9 mouse cellular contexts compared by ENCODE assay signal in genomic region chr15:27629046-27629445, GRCm38 (mm10). TPM values are rescaled to one million over a fixed set of nuclear protein-coding genes. Genes with fewer than 3 reads are reported as not detected.
DNase-seq lines count a peak whose midpoint lies in the region; ATAC-seq and TF ChIP-seq lines count a peak whose summit lies in the region.
"Had no signal": no experiment of that assay in that cellular context is flagged by ENCODE, and none has a peak within 500 bp of the region (broad histone marks: within the 10 kb centered on the region; RNA-seq: fewer than 3 reads in every experiment).

No protein-coding gene starts in this region.

- 76% methylated on average over 4 of the region's 4 CpGs for WGBS in heart, embryonic 14.5 days
- WGBS in hindbrain, embryonic 12.5 days = 86% methylated on average over 4 of the region's 4 CpGs
- WGBS in macrophage (ENCODE audit: missing documents) = 77% methylated on average over 3 of the region's 4 CpGs
- 45% methylated on average over 4 of the region's 4 CpGs for WGBS in thymus, adult 2 months

- no peak for TF ChIP-seq POLR2A in MEL (IDR thresholded peaks at IDR 0.05; ENCODE audit: control insufficient read depth in 1 of 2, insufficient read depth in 1 of 2, low read depth in 1 of 2, low read length in 2 of 2, poor library complexity in 1 of 2)
- no peak for TF ChIP-seq POLR2A in thymus, adult 2 months (IDR thresholded peaks at IDR 0.05; ENCODE audit: control insufficient read depth, extremely low read depth, insufficient read depth, low read length, poor library complexity)

- no peak overlapping the region for H3K27ac ChIP-seq in heart, embryonic 14.5 days (replicated peaks in 1 of 2; ENCODE audit: control insufficient read depth in 1 of 2, insufficient read depth in 1 of 2, low read depth in 2 of 2, low read length in 2 of 2)
- H3K27ac ChIP-seq in MEL (ENCODE audit: control insufficient read depth, low read depth, low read length) = no peak overlapping the region
- H3K27ac ChIP-seq in hindbrain, embryonic 12.5 days = no peak overlapping the region
- H3K27ac ChIP-seq in macrophage = 0 out of 2 replicates have a peak overlapping the region, but pooled peaks have one; percentile 65
- H3K27ac ChIP-seq in thymus, adult 2 months (ENCODE audit: control insufficient read depth, insufficient read depth, low read length) = no peak overlapping the region

- intact Hi-C loops in heart, postnatal 36 days (cut with DNase I) = loop anchor here (10.0 kb wide), 1 partner anchor 396 kb away; the partner anchor contains the start of gene Trio

- no peak for TF ChIP-seq RAD21 in MEL (IDR thresholded peaks at IDR 0.05; ENCODE audit: low read depth, low read length)

- H3K79me2 ChIP-seq in MEL (ENCODE audit: control insufficient read depth, insufficient read depth, low read length, poor library complexity) (peaks cover 60% of the 10 kb centered on the region), macrophage (ENCODE audit: inconsistent target) (peaks cover 52% of the 10 kb centered on the region)

- H3K36me3 ChIP-seq in heart, embryonic 14.5 days (ENCODE audit: control insufficient read depth, insufficient read depth, low read length) = peaks cover 11% of the 10 kb centered on the region; the same call in 1 of the 2 replicates
- H3K36me3 ChIP-seq in MEL (ENCODE audit: control insufficient read depth in 1 of 2, insufficient read depth in 2 of 2, low read length in 2 of 2) (peaks cover 6 to 45% of the 10 kb centered on the region in 2 experiments), macrophage (ENCODE audit: inconsistent target) (no peaks in the 10 kb centered on the region)
- peaks cover 9% of the 10 kb centered on the region; the same call in 1 of the 2 replicates for H3K36me3 ChIP-seq in hindbrain, embryonic 12.5 days
- 0 out of 2 replicates have a peak, but pooled peaks cover 3% of the 10 kb centered on the region for H3K36me3 ChIP-seq in thymus, adult 2 months (ENCODE audit: control insufficient read depth, insufficient read depth, low read length)

- H3K4me2 ChIP-seq in heart, embryonic 14.5 days (ENCODE audit: low read length) = peak overlapping the region; percentile 88
- peak overlapping the region; percentile 82; the same call in 1 of the 2 replicates for H3K4me2 ChIP-seq in hindbrain, embryonic 12.5 days (replicated peaks)

- H3K4me3 ChIP-seq in heart, embryonic 14.5 days (ENCODE audit: control insufficient read depth in 1 of 2, insufficient read depth in 1 of 2, low read depth in 1 of 2, low read length in 2 of 2) = peak overlapping the region in 1 of 2 experiments; percentile 91; a peak in 2 of 4 replicates
- peak overlapping the region; percentile 33 to 53 for H3K4me3 ChIP-seq in MEL (ENCODE audit: control insufficient read depth in 1 of 2, insufficient read depth in 1 of 2, low read depth in 2 of 2, low read length in 2 of 2)
- no peak overlapping the region for H3K4me3 ChIP-seq in hindbrain, embryonic 12.5 days
- H3K4me3 ChIP-seq in macrophage (ENCODE audit: inconsistent target) = peak overlapping the region; percentile 79
- no peak overlapping the region for H3K4me3 ChIP-seq in thymus, adult 2 months (ENCODE audit: control insufficient read depth, insufficient read depth, low read length)

- no peaks in the 10 kb centered on the region for H3K9me3 ChIP-seq in heart, embryonic 14.5 days (ENCODE audit: control insufficient read depth, low read length)
- H3K9me3 ChIP-seq in MEL (replicated peaks; ENCODE audit: insufficient read depth, low read length) = no peaks in the 10 kb centered on the region
- H3K9me3 ChIP-seq in hindbrain, embryonic 12.5 days (replicated peaks) = no peaks in the 10 kb centered on the region

- no peak for TF ChIP-seq CTCF in MEL (IDR thresholded peaks at IDR 0.05 in 2 of 3, conservative IDR thresholded peaks at IDR 0.05 in 1 of 3; ENCODE audit: control insufficient read depth in 1 of 3, insufficient read depth in 1 of 3, low read depth in 2 of 3, low read length in 3 of 3, poor library complexity in 1 of 3, severe bottlenecking in 1 of 3)
- TF ChIP-seq CTCF in thymus, adult 2 months (IDR thresholded peaks at IDR 0.05; ENCODE audit: borderline replicate concordance, control insufficient read depth, extremely low read depth, insufficient read depth, low read length, poor library complexity) = no peak

- no peaks in the 10 kb centered on the region for H3K27me3 ChIP-seq in heart, embryonic 14.5 days (ENCODE audit: control insufficient read depth, insufficient read depth, low read length)
- no peaks in the 10 kb centered on the region for H3K27me3 ChIP-seq in MEL (ENCODE audit: control insufficient read depth in 1 of 2, insufficient read depth in 2 of 2, low read length in 2 of 2)
- H3K27me3 ChIP-seq in hindbrain, embryonic 12.5 days = no peaks in the 10 kb centered on the region
- H3K27me3 ChIP-seq in thymus, adult 2 months (ENCODE audit: control insufficient read depth, insufficient read depth, low read length) = no peaks in the 10 kb centered on the region

- no peak for TF ChIP-seq EP300 in MEL (IDR thresholded peaks at IDR 0.05; ENCODE audit: low read depth in 1 of 2, low read length in 2 of 2)

- peak overlapping the region; percentile 95; the same call in 1 of the 2 replicates for H3K9ac ChIP-seq in heart, embryonic 14.5 days (ENCODE audit: low read length)
- H3K9ac ChIP-seq in MEL (ENCODE audit: control insufficient read depth, low read depth, low read length, poor library complexity, severe bottlenecking) = peak overlapping the region; percentile 11
- H3K9ac ChIP-seq in hindbrain, embryonic 12.5 days = 0 out of 2 replicates have a peak overlapping the region, but pooled peaks have one; percentile 6

- H3K4me1 ChIP-seq in heart, embryonic 14.5 days (ENCODE audit: control insufficient read depth in 2 of 2, insufficient read depth in 2 of 2, low read length in 2 of 2) = peaks cover 22 to 42% of the 10 kb centered on the region in 2 experiments
- peaks cover 16 to 28% of the 10 kb centered on the region in 2 experiments for H3K4me1 ChIP-seq in MEL (ENCODE audit: control insufficient read depth in 1 of 2, insufficient read depth in 2 of 2, low read length in 2 of 2)
- peaks cover 17% of the 10 kb centered on the region for H3K4me1 ChIP-seq in hindbrain, embryonic 12.5 days
- H3K4me1 ChIP-seq in thymus, adult 2 months (replicated peaks; ENCODE audit: control insufficient read depth, insufficient read depth, low read length) = peaks cover 31% of the 10 kb centered on the region

- no peak for ATAC-seq in heart, embryonic 14.5 days (ENCODE audit: insufficient number of reproducible peaks, insufficient read depth, low FRiP score, low read depth)
- no peak for ATAC-seq in hindbrain, embryonic 12.5 days (ENCODE audit: low FRiP score)

- no peak for DNase-seq in heart, postnatal 36 days
- no peak for DNase-seq in MEL (ENCODE audit: low read depth, low spot score)
- no peak for DNase-seq in thymus, adult 2 months
- DNase-seq in cerebellum, adult 18-20 months = no peak
- DNase-seq in kidney, postnatal 10 days = no peak
- DNase-seq: thymus, postnatal 25 days had no signal

TF ChIP-seq in MEL, 35 proteins besides CTCF, POLR2A, EP300 and RAD21 (continues in another document):
- TF ChIP-seq SIN3A (IDR thresholded peaks at IDR 0.05; ENCODE audit: low read length) (no peak), MAX (IDR thresholded peaks at IDR 0.05; ENCODE audit: low read length) (no peak), ZMIZ1 (IDR thresholded peaks at IDR 0.05; ENCODE audit: low read depth, low read length) (no peak), KAT2A (conservative IDR thresholded peaks at IDR 0.05; ENCODE audit: low read depth, low read length) (no peak), ZNF384 (IDR thresholded peaks at IDR 0.05; ENCODE audit: low read depth, low read length) (no peak), NRF1 (IDR thresholded peaks at IDR 0.05; ENCODE audit: insufficient read depth, low read depth, low read length, poor library complexity, severe bottlenecking) (no peak), MEF2A (IDR thresholded peaks at IDR 0.05; ENCODE audit: extremely low read depth, insufficient replicate concordance, low read depth, low read length, poor library complexity, severe bottlenecking) (no peak), ZKSCAN1 (IDR thresholded peaks at IDR 0.05; ENCODE audit: low read depth, low read length) (no peak), TCF12 (IDR thresholded peaks at IDR 0.05; ENCODE audit: low read depth, low read length) (no peak), CHD1 (IDR thresholded peaks at IDR 0.05; ENCODE audit: low read depth, low read length) (no peak), CHD2 (IDR thresholded peaks at IDR 0.05; ENCODE audit: low read length) (no peak), BHLHE40 (IDR thresholded peaks at IDR 0.05; ENCODE audit: borderline replicate concordance, low read depth, low read length) (no peak)

RNA-seq across cellular contexts. Expression of gene Otulin, which starts 1.4 kb away (rescaled TPM):
- 37.4 and 38.1 TPM in 2 replicates for polyA plus RNA-seq in heart, embryonic 14.5 days (2014; fragmentation: Nextera tagmentation; extraction: Ambion mirVana)
- 10 to 100 TPM; 30.4 to 31.0 TPM for total RNA-seq in heart, postnatal 36 days (2021)
- 64.2 and 65.5 TPM in 2 replicates for total RNA-seq in MEL (2012; rRNA removed)
- polyA plus RNA-seq in MEL (2012; ENCODE audit: insufficient read depth in 1 of 2, insufficient read length in 2 of 2, low read depth in 1 of 2, low replicate concordance in 2 of 2, missing spikeins in 1 of 2) (10 to 100 TPM in 1 of 2 experiments, not detected in 1; 70.6 TPM), macrophage (2018) (43.1 to 52.3 TPM (median 48.8 TPM) in 3 replicates)
- polyA plus RNA-seq in hindbrain, embryonic 12.5 days (2016; fragmentation: Nextera tagmentation; extraction: Ambion mirVana) = 29.7 TPM in 2 replicates
- total RNA-seq in macrophage (2018; cell fraction: chromatin; rRNA removed) = 100 to 1,000 TPM in 2 of 26 experiments, 10 to 100 TPM in 24; 33.5 to 108 (median 60.6) TPM
- 10 to 100 TPM; 41.1 to 67.8 (median 52.0) TPM for total RNA-seq in macrophage (2018; cell fraction: cytosol; rRNA removed)
- total RNA-seq in macrophage (2018; cell fraction: nucleus; rRNA removed) = 100 to 1,000 TPM in 3 of 26 experiments, 10 to 100 TPM in 23; 40.5 to 114 (median 67.3) TPM
- polyA plus RNA-seq in thymus, adult 2 months (2012; rRNA removed) = 43.0 and 43.1 TPM in 2 replicates

RNA-seq across cellular contexts. Expression of gene Otulinl, which starts 52.3 kb away (rescaled TPM):
- 4.4 and 4.7 TPM in 2 replicates for polyA plus RNA-seq in heart, embryonic 14.5 days (2014; fragmentation: Nextera tagmentation; extraction: Ambion mirVana)
- 1 to 10 TPM; 2.3 to 4.1 TPM for total RNA-seq in heart, postnatal 36 days (2021)
- 0.42 and 0.50 TPM in 2 replicates for total RNA-seq in MEL (2012; rRNA removed)
- polyA plus RNA-seq in MEL (2012; ENCODE audit: insufficient read depth in 1 of 2, insufficient read length in 2 of 2, low read depth in 1 of 2, low replicate concordance in 2 of 2, missing spikeins in 1 of 2) = under 1 TPM in 1 of 2 experiments, not detected in 1; 0.14 TPM
- polyA plus RNA-seq in hindbrain, embryonic 12.5 days (2016; fragmentation: Nextera tagmentation; extraction: Ambion mirVana) = 10.0 and 13.7 TPM in 2 replicates
- 100 to 1,000 TPM in 8 of 26 experiments, 10 to 100 TPM in 18; 19.8 to 170 (median 74.5) TPM for total RNA-seq in macrophage (2018; cell fraction: chromatin; rRNA removed)
- total RNA-seq in macrophage (2018; cell fraction: cytosol; rRNA removed) = 100 to 1,000 TPM in 9 of 26 experiments, 10 to 100 TPM in 17; 38.0 to 139 (median 90.4) TPM
- 100 to 1,000 TPM in 12 of 26 experiments, 10 to 100 TPM in 14; 31.4 to 206 (median 98.5) TPM for total RNA-seq in macrophage (2018; cell fraction: nucleus; rRNA removed)
- polyA plus RNA-seq in macrophage (2018) = 61.1 to 168 TPM (median 87.5 TPM) in 3 replicates
- 29.6 and 32.1 TPM in 2 replicates for polyA plus RNA-seq in thymus, adult 2 months (2012; rRNA removed)

Comparison
In these comparisons a context has a peak if more than half of its experiments do, and no peak if none do; other contexts are left out.
1. H3K4me3 ChIP-seq: peak in MEL (2 of 2) and macrophage (single experiment); none in hindbrain, embryonic 12.5 days (single experiment) and thymus, adult 2 months (single experiment).
2. H3K9ac ChIP-seq: peak in every context shown above with its lines; median percentile 95 in heart, embryonic 14.5 days; 11 in MEL; 6 in hindbrain, embryonic 12.5 days.